Mouse (Mus musculus) intestine, embryonic 15.5 days (tissue): ENCODE results near the gene Rnasek. TPM values are rescaled to one million over a fixed set of nuclear protein-coding genes. Genes with fewer than 3 reads are reported as not detected.

Experiments used
- ATAC-seq: fragments of 200-750 bp; cut with Nextera tagmentation; 2 replicates; pipeline ENCODE4 v1.8.0; 2017; ENCODE audit warnings: moderate TSS enrichment, moderate library complexity
- H3K27ac ChIP-seq: fragments of 300-500 bp; sonication (generic); 2 replicates; pipeline ENCODE4 v1.5.1; 2015; ENCODE audit warnings: mild to moderate bottlenecking, inconsistent platforms
- H3K27me3 ChIP-seq: fragments of 300-500 bp; sonication (generic); replicated peaks from 2 replicates; pipeline ENCODE4 v1.6.1; 2015; ENCODE audit warnings: inconsistent platforms
- H3K36me3 ChIP-seq: fragments of 300-500 bp; sonication (generic); 2 replicates; pipeline ENCODE4 v1.6.1; 2015; ENCODE audit warnings: inconsistent platforms
- H3K4me1 ChIP-seq: fragments of 300-500 bp; sonication (generic); replicated peaks from 2 replicates; pipeline ENCODE4 v1.6.1; 2015; ENCODE audit warnings: inconsistent platforms
- H3K4me2 ChIP-seq: fragments of 300-500 bp; sonication (generic); replicated peaks from 2 replicates; pipeline ENCODE4 v1.6.1; 2015; ENCODE audit warnings: mild to moderate bottlenecking, inconsistent platforms
- H3K4me3 ChIP-seq: fragments of 300-500 bp; sonication (generic); replicated peaks from 2 replicates; pipeline ENCODE4 v1.5.1; 2015; ENCODE audit warnings: inconsistent platforms
- H3K9ac ChIP-seq: fragments of 300-500 bp; sonication (generic); 2 replicates; pipeline ENCODE4 v1.6.1; 2015; ENCODE audit warnings: inconsistent platforms
- H3K9me3 ChIP-seq: fragments of 300-500 bp; sonication (generic); 2 replicates; pipeline ENCODE4 v1.6.1; 2016; ENCODE audit warnings: inconsistent platforms
- WGBS: fragments of 180-500 bp; shearing (Covaris S2); methylation state at CpG from one replicate; pipeline ENCODE4 v1.1.7; 2015; 5-methylcytosine and 5-hydroxymethylcytosine counted together
- microRNA counts: library from miRNA; unstranded; fragments of <30 nt; microRNA quantifications from one replicate; lab custom pipeline; 2016
- polyA plus RNA-seq: library from polyadenylated mRNA; unstranded; fragments of >200 nt; fragmentation: Nextera tagmentation; extraction: Ambion mirVana; gene quantifications from 2 replicates; pipeline ENCODE4 v1.2.1, GENCODE M21; 2015

Rnasek gene
- polyA plus RNA-seq, 1 experiment from 2014 or later, result 196 TPM

DNA sequence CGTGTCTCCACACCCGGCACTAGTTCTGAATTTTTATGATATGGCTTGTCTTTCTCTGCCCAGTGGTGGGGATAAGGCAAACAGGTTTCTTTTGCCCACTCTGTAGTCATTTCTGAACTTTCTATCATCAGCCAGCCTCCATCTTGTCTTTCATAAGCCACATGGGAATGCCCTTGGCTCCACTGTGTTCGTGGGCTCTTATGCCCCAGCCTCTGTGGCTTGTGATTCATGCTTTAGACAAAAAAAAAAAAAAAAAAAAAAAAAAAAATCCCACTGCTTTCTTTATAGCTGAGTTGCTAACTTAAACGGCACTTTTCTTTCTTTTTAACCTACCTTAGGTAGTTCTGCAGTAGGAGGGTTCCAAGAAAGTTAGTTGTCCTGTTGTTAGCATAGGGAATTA lies 47.5 kb downstream of the Rnasek start:
- H3K4me3 ChIP-seq, result no peak overlapping the region
- no peaks in the 10 kb centered on the region for H3K9me3 ChIP-seq
- ATAC-seq, result no peak
- H3K9ac ChIP-seq, result no peak overlapping the region
- 75% methylated on average over 4 of the region's 4 CpGs for WGBS
- no peaks in the 10 kb centered on the region for H3K36me3 ChIP-seq
- H3K4me2 ChIP-seq, result no peak overlapping the region
- no peaks in the 10 kb centered on the region for H3K4me1 ChIP-seq
- no peak overlapping the region for H3K27ac ChIP-seq
- H3K27me3 ChIP-seq, result no peaks in the 10 kb centered on the region

DNA sequence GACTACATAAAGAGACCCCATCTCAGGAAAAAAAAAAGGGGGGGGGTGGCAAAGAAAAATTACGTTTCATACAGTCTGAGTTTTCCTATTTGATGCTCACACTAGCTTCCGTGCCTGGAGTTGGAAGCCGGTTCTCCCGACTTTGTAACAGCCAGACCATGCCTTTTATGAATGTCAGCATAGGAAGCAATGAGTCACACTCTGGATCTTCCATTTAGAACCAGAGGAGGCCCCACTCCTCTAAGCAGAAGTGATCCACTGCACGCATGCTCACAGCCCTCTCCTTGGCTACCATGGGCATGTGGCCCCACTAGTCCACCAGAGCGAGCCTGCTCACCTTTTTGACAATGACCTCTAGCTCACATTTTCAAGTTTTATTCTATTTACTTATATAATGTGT lies 48.5 kb downstream of the Rnasek start:
- no peaks in the 10 kb centered on the region for H3K27me3 ChIP-seq
- no peak overlapping the region for H3K4me3 ChIP-seq
- H3K4me1 ChIP-seq, result no peaks in the 10 kb centered on the region
- no peaks in the 10 kb centered on the region for H3K36me3 ChIP-seq
- WGBS, result 78% methylated on average over 6 of the region's 6 CpGs
- H3K27ac ChIP-seq, result no peak overlapping the region
- H3K9ac ChIP-seq, result no peak overlapping the region
- no peak overlapping the region for H3K4me2 ChIP-seq
- H3K9me3 ChIP-seq, result no peaks in the 10 kb centered on the region
- no peak for ATAC-seq

DNA sequence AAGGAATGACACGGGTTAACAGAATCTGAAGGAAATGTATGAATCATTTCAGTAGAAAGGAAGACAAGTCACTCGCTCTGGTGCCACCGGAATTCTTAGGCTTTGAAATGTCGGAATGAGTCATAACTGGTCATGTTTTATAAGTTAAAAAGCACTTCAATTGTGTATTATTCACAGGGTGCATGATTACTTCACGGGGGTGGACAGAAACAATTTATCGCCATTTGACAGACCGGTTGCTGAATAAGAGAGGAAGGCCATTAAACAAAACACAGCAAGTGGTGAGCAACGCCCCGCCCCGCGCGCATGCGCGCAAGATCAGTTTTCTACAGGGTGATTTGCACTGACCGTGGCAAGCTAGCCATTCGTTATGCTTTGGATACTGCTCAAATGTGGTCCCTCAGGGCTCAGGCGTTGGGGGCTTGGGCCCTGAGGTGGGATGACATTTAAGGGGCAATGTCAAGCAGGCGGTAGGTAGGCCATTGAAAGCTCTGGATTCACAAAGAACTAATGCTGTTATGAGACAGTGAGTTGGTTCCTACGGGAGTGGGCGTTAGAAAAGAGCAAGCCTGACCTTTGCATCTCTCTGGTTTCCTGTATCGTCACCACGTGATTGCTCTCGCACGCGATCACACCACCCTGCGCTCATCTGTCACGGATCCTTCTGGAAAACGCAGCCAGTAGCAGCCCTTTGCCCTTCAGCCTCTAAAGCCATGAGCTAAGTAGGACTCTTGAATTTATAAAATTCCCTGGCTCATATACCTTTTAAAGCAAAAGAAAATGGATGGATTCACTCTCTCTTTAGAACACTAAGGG lies 50.1 kb downstream of the Rnasek start:
- H3K36me3 ChIP-seq, result no peaks in the 10 kb centered on the region
- H3K27ac ChIP-seq, result no peak overlapping the region
- H3K9me3 ChIP-seq, result no peaks in the 10 kb centered on the region
- H3K4me2 ChIP-seq, result no peak overlapping the region
- WGBS, result 85% methylated on average over 28 of the region's 28 CpGs
- no peaks in the 10 kb centered on the region for H3K4me1 ChIP-seq
- H3K27me3 ChIP-seq, result no peaks in the 10 kb centered on the region
- no peak for ATAC-seq
- no peak overlapping the region for H3K4me3 ChIP-seq
- no peak overlapping the region for H3K9ac ChIP-seq

MicroRNA genes within 50 kb of the gene (microRNA counts, 519-probe panel; counts per million panel counts)
- 97.1 counts per million, percentile 29 among the panel's probes with 10 or more counts for microRNA mmu-miR-195 (lab: Ali Mortazavi, UCI)
- microRNA mmu-miR-497 (lab: Ali Mortazavi, UCI), result 2,220 counts per million, percentile 55 among the panel's probes with 10 or more counts

Other genes with a start within 250 kb of the Rnasek start
- gene Gabarap, start 248.7 kb downstream of the Rnasek start, polyA plus RNA-seq, result 529 and 559 TPM in 2 replicates
- 58.6 and 61.3 TPM in 2 replicates for gene Phf23, start 244.1 kb downstream of the Rnasek start, polyA plus RNA-seq
- gene Dvl2, start 239.2 kb downstream of the Rnasek start, polyA plus RNA-seq, result 30.5 and 31.8 TPM in 2 replicates
- 114 and 128 TPM in 2 replicates for gene Acadvl, start 224.4 kb downstream of the Rnasek start, polyA plus RNA-seq
- gene Dlg4, start 222.9 kb downstream of the Rnasek start, polyA plus RNA-seq, result 7.2 and 8.5 TPM in 2 replicates
- gene Asgr1, start 185.8 kb downstream of the Rnasek start, polyA plus RNA-seq, result 0.19 and 0.56 TPM in 2 replicates
- 0.21 and 0.43 TPM in 2 replicates for gene Asgr2, start 147.2 kb downstream of the Rnasek start, polyA plus RNA-seq
- 0.72 and 0.80 TPM in 2 replicates for gene Mgl2, start 109.5 kb downstream of the Rnasek start, polyA plus RNA-seq
- 0.98 and 1.2 TPM in 2 replicates for gene Clec10a, start 83.6 kb downstream of the Rnasek start, polyA plus RNA-seq
- gene Slc16a11, start 27.1 kb downstream of the Rnasek start, polyA plus RNA-seq, result 2.9 and 3.7 TPM in 2 replicates
- 13.2 and 16.0 TPM in 2 replicates for gene Slc16a13, start 18.8 kb downstream of the Rnasek start, polyA plus RNA-seq
- gene Bcl6b, start 10.0 kb downstream of the Rnasek start, polyA plus RNA-seq, result 11.1 and 11.9 TPM in 2 replicates
- gene 0610010K14Rik, start 1.9 kb downstream of the Rnasek start, polyA plus RNA-seq, result 133 and 138 TPM in 2 replicates
- gene Gm21988, start within 50 bp of the Rnasek start, polyA plus RNA-seq, result 8.8 and 10.6 TPM in 2 replicates
- 2.1 and 2.2 TPM in 2 replicates for gene Alox12, start 15.5 kb upstream of the Rnasek start, polyA plus RNA-seq
- not detected in 2 replicates for gene Alox12e, start 82.8 kb upstream of the Rnasek start, polyA plus RNA-seq
- gene Alox15, start 112.2 kb upstream of the Rnasek start, polyA plus RNA-seq, result 0.67 and 0.78 TPM in 2 replicates
- 31.9 and 32.6 TPM in 2 replicates for gene Pelp1, start 170.2 kb upstream of the Rnasek start, polyA plus RNA-seq
- gene Arrb2, start 192.8 kb upstream of the Rnasek start, polyA plus RNA-seq, result 13.2 and 15.4 TPM in 2 replicates
- 39.9 and 42.4 TPM in 2 replicates for gene Med11, start 212.1 kb upstream of the Rnasek start, polyA plus RNA-seq
- gene Zmynd15, start 219.6 kb upstream of the Rnasek start, polyA plus RNA-seq, result 0.78 and 1.2 TPM in 2 replicates
- gene Cxcl16, start 220.1 kb upstream of the Rnasek start, polyA plus RNA-seq, result 8.6 and 10.4 TPM in 2 replicates